Mouse (Mus musculus) midbrain, embryonic 14.5 days (tissue): ENCODE data around the gene Mef2d. TPM values are rescaled to one million over a fixed set of nuclear protein-coding genes. Genes with fewer than 3 reads are reported as not detected.

Experiments
- ATAC-seq: fragments of 200-750 bp; cut with Nextera tagmentation; 2 replicates; pipeline ENCODE4 v1.8.0; 2017; ENCODE audit warnings: moderate number of reproducible peaks, moderate library complexity; ENCODE audit not compliant: low FRiP score, low TSS enrichment
- DNase-seq: peaks from one replicate; pipeline ENCODE4 v3.0.0-alpha.2; 2015
- H3K27ac ChIP-seq: fragments of 300-500 bp; sonication (generic); replicated peaks from 2 replicates; pipeline ENCODE4 v1.5.1; 2014; ENCODE audit warnings: mild to moderate bottlenecking, low read depth, low read length, moderate library complexity
- H3K27me3 ChIP-seq: fragments of 300-500 bp; sonication (generic); 2 replicates; pipeline ENCODE4 v1.6.1; 2014; ENCODE audit warnings: low read length, control low read depth, mixed read lengths; ENCODE audit not compliant: control insufficient read depth, insufficient read depth
- H3K36me3 ChIP-seq: fragments of 300-500 bp; sonication (generic); 2 replicates; pipeline ENCODE4 v1.6.1; 2014; ENCODE audit warnings: low read length, control low read depth; ENCODE audit not compliant: control insufficient read depth, insufficient read depth
- H3K4me1 ChIP-seq: fragments of 300-500 bp; sonication (generic); 2 replicates; pipeline ENCODE4 v1.6.1; 2014; ENCODE audit warnings: mild to moderate bottlenecking, antibody characterized with exemption, low read length, control low read depth; ENCODE audit not compliant: control insufficient read depth, insufficient read depth
- H3K4me2 ChIP-seq: fragments of 300-500 bp; sonication (generic); 2 replicates; pipeline ENCODE4 v1.6.1; 2014; ENCODE audit warnings: mild to moderate bottlenecking, low read length, moderate library complexity
- H3K4me3 ChIP-seq: fragments of 300-500 bp; sonication (generic); replicated peaks from 2 replicates; pipeline ENCODE4 v1.5.1; 2014; ENCODE audit warnings: low read depth, low read length
- H3K9ac ChIP-seq: fragments of 300-500 bp; sonication (generic); replicated peaks from 2 replicates; pipeline ENCODE4 v1.6.1; 2014; ENCODE audit warnings: mild to moderate bottlenecking, low read length, moderate library complexity
- H3K9me3 ChIP-seq: fragments of 300-500 bp; sonication (generic); 2 replicates; pipeline ENCODE4 v1.6.1; 2016; ENCODE audit warnings: low read length, control low read depth, mixed read lengths; ENCODE audit not compliant: control insufficient read depth
- WGBS: fragments of 180-500 bp; shearing (Covaris S2); extraction: QIAGEN DNeasy Blood & Tissue Kit; methylation state at CpG from one replicate; pipeline ENCODE4 v1.1.7; 2014; 5-methylcytosine and 5-hydroxymethylcytosine counted together
- polyA plus RNA-seq: library from polyadenylated mRNA; unstranded; fragments of >200 nt; fragmentation: Nextera tagmentation; extraction: Ambion mirVana; gene quantifications from 2 replicates; pipeline ENCODE4 v1.2.1, GENCODE M21; 2014

Gene Mef2d
- polyA plus RNA-seq, 1 experiment from 2014 or later, result 23.7 TPM

DNA sequence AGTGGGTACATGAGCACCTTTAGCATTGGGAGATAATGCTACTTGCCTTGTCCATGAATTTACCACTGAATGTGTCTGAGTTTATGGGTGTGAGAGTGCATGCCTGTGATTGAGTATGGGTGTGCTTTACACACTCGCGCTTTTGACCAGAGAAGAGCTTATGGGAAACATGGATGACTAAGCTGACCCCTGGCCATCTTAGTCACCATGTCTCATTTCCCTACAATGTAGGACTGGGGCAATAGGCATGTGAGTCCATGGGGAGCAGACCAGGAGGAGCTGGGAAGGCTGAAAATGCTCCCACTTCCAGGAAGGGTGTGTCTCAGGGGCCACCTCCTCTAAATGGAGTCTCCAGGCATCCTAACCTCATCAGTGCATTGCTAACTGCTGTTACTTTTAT is 67.9 kb downstream of the Mef2d start:
- Histone ChIP-seq H3K9ac (peak overlapping the region; percentile 74), H3K36me3 (peaks cover 12% of the 10 kb centered on the region; the same call in 1 of the 2 replicates), H3K9me3 (no peaks in the 10 kb centered on the region), H3K27me3 (peaks cover 41% of the 10 kb centered on the region), H3K4me2 (peak overlapping the region; percentile 59), H3K4me3 (peak overlapping the region; percentile 55), H3K27ac (peak overlapping the region; percentile 88), H3K4me1 (peaks cover 33% of the 10 kb centered on the region)
- DNase-seq, result peak; percentile 12
- 15% methylated on average over 2 of the region's 2 CpGs for WGBS
- ATAC-seq, result no peak

DNA sequence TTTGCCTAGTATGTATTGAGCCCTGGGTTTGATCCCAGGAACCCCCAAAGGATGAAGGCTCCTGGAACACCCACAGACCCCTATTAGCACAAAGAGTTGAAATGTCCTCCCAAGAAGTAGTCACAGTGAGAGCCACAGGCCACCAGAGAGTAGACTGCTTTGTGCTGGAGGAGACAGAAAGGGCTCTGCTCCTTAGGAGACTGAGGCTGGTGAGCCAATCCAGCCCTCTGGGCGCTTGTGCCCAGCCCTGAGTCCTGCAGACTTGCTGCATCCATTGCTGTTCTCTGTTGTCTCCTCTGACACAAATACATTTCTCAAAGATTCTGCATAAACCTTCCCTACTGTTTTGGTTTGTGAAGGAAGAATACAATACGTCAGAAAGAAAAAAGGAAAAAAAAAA is 68.7 kb downstream of the Mef2d start:
- Histone ChIP-seq H3K27ac (peak overlapping the region; percentile 88), H3K9me3 (no peaks in the 10 kb centered on the region), H3K4me2 (peak overlapping the region; percentile 59), H3K27me3 (peaks cover 49% of the 10 kb centered on the region), H3K4me3 (peak overlapping the region; percentile 55), H3K9ac (peak overlapping the region; percentile 74), H3K36me3 (peaks cover 19% of the 10 kb centered on the region; the same call in 1 of the 2 replicates), H3K4me1 (peaks cover 35% of the 10 kb centered on the region)
- DNase-seq, result peak; percentile 3
- ATAC-seq, result no peak
- WGBS, result 15% methylated on average over 2 of the region's 2 CpGs

DNA sequence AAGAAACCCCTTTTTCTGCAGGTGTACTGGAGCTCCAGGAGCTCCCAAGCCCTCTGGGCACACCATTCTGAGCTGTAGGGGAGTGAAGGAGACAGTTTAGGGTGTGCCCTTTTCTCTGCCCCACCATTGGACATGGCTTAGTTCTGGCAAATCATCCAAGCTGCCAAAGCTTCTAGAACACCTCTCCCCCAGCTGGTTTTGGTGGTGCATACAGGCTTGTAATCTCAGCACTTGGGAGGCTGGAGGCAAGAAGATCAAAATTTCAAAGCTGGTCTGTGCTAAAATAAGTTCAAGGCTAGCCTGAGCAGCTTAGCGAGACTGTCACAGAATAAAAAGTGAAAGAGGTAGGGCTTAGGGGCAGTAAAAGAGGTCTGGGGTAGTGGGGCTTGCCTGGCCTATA is 70.2 kb downstream of the Mef2d start:
- H3K9ac ChIP-seq, result peak overlapping the region; percentile 74
- 15% methylated on average over 1 of the region's 1 CpGs for WGBS
- H3K4me3 ChIP-seq, result peak overlapping the region; percentile 55
- H3K9me3 ChIP-seq, result no peaks in the 10 kb centered on the region
- peaks cover 27% of the 10 kb centered on the region for H3K4me1 ChIP-seq
- peaks cover 21% of the 10 kb centered on the region; the same call in 1 of the 2 replicates for H3K36me3 ChIP-seq
- peak overlapping the region; percentile 88 for H3K27ac ChIP-seq
- peaks cover 57% of the 10 kb centered on the region for H3K27me3 ChIP-seq
- ATAC-seq (no peak), DNase-seq (no peak)
- peak overlapping the region; percentile 59 for H3K4me2 ChIP-seq

DNA sequence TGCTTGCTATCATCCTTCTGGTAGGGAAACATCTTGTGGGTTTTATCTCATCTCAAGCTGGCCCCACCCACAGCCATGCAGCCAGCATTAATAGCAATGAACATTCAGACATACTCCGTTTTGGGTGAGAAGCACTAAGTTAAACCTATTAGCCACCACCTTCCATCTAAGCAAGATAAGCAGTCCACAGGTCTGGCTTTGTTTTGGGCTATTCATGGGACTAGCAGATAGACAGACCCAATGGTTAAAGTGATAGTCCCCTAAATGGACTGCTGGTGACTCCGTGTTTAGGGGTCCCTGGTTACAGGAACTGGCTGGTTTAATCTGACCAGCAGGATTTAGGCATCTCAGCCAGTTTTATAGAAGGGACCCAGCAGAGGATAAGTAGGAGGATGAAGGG is 70.8 kb downstream of the Mef2d start:
- Histone ChIP-seq H3K27me3 (peaks cover 57% of the 10 kb centered on the region), H3K9ac (peak overlapping the region; percentile 82; the same call in 1 of the 2 replicates), H3K36me3 (peaks cover 21% of the 10 kb centered on the region; the same call in 1 of the 2 replicates), H3K4me1 (peaks cover 27% of the 10 kb centered on the region), H3K9me3 (no peaks in the 10 kb centered on the region), H3K27ac (peak overlapping the region; percentile 87), H3K4me2 (peak overlapping the region; percentile 59), H3K4me3 (peak overlapping the region; percentile 55)
- WGBS, result 10% methylated on average over 2 of the region's 2 CpGs
- DNase-seq, result no peak
- ATAC-seq, result no peak

DNA sequence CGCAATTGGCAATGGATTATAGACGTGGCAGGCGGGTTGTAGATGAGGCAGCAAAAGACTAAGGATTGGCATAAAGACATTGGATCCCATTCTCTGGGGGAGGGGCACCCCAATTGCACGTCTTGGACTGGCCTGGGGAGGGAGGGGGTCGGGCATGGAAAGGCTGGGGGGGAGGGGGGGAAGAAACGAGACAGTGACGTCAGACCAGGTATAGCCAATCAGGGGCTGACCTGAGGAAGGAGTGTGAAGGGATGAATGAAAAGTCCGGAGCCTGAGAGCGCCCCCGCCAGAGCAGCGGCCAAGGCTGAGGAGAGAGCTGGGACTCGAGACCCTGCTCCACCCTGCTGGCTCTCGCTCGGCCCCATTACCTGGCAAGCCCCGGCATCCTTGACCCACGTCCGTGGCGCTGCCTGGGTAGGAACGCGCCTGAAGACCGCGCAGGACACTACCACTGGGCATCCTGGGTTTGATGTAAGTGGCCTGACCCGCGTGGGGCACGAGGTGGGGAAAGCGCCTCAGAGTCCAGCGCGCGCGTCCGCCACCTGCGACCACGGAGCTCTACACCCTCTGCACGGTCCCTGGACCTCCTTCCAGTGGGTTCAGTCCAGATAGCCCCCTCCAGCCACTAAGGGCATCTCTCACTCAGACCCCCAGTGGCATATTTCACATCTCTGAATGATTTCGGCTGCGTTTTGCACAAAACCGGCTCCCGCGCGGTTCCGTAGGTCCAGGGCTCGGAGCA is 72.2 kb downstream of the Mef2d start:
- H3K36me3 ChIP-seq, result peaks cover 21% of the 10 kb centered on the region; the same call in 1 of the 2 replicates
- peak overlapping the region; percentile 55 for H3K4me3 ChIP-seq
- ATAC-seq, result peak; percentile 87
- peak overlapping the region; percentile 82 for H3K9ac ChIP-seq
- H3K27ac ChIP-seq, result peak overlapping the region; percentile 87
- peaks cover 29% of the 10 kb centered on the region for H3K4me1 ChIP-seq
- H3K4me2 ChIP-seq, result peak overlapping the region; percentile 59
- DNase-seq, result peak; percentile 90
- no peaks in the 10 kb centered on the region for H3K9me3 ChIP-seq
- peaks cover 54% of the 10 kb centered on the region for H3K27me3 ChIP-seq
- 2% methylated on average over 42 of the region's 42 CpGs for WGBS

DNA sequence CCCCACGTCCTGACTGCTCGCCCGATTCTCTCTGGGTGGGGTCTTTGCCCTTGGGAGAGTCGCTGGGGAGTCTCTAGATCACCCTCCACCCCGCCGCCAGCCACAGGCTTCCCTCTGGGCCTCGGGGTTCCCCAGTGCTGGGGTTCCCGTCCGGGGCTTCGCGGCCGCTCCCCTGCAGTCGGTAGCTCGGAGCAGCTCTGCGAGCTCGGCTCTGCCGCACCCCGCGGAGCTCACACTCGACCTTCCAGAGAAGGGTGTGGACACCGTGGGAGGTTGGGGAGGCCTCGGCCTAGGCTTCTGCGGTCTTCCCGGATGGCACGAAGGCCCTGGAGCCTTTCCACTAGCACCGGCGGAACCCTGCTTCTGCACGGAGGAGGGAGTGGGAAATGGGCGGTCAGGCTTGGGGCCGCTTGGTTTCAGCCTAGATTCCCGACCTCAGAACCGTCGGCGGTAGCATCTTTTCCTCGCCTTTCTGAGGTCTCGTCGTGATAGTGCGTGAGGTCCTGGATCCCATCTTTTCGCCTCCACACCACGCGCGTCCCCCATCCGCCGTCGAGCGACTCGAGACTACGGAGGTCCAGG is 72.9 kb downstream of the Mef2d start:
- WGBS, result 1% methylated on average over 48 of the region's 48 CpGs
- ATAC-seq (peak; percentile 9; the same call in 1 of the 2 replicates), DNase-seq (no peak)
- H3K4me3 ChIP-seq, result peak overlapping the region; percentile 55
- H3K4me1 ChIP-seq, result peaks cover 33% of the 10 kb centered on the region
- peak overlapping the region; percentile 87 for H3K27ac ChIP-seq
- H3K9ac ChIP-seq, result peak overlapping the region; percentile 82
- peaks cover 21% of the 10 kb centered on the region; the same call in 1 of the 2 replicates for H3K36me3 ChIP-seq
- H3K9me3 ChIP-seq, result no peaks in the 10 kb centered on the region
- peaks cover 57% of the 10 kb centered on the region for H3K27me3 ChIP-seq
- peak overlapping the region; percentile 59 for H3K4me2 ChIP-seq

DNA sequence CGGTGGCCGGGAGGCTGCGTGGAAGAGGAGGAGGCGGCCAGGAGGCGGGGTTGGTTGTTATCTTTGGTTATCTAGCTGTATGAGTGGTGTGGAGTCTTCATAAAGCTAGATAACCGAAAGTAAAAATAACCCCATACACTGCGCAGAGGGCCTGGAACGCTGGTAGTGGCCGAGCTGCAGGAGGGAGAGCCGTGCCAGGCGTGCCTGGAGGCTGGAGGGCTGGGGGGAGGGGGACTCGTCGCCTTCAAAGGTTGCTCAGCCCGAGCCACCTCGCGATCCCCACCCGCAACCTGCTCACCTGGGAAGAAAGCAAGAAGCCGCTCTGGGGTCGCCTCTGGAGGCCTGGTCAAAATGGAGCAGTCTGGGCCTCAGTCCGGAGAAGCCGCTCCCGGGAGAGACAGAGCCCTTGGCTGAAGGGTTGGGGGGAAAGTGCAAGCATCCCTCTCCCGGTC is 73.4 kb downstream of the Mef2d start:
- Histone ChIP-seq H3K27me3 (peaks cover 55% of the 10 kb centered on the region), H3K36me3 (peaks cover 20% of the 10 kb centered on the region), H3K9me3 (no peaks in the 10 kb centered on the region), H3K4me3 (peak overlapping the region; percentile 55), H3K9ac (peak overlapping the region; percentile 82), H3K4me1 (peaks cover 32% of the 10 kb centered on the region), H3K4me2 (peak overlapping the region; percentile 59), H3K27ac (peak overlapping the region; percentile 87)
- ATAC-seq (no peak), DNase-seq (no peak)
- 2% methylated on average over 23 of the region's 23 CpGs for WGBS

DNA sequence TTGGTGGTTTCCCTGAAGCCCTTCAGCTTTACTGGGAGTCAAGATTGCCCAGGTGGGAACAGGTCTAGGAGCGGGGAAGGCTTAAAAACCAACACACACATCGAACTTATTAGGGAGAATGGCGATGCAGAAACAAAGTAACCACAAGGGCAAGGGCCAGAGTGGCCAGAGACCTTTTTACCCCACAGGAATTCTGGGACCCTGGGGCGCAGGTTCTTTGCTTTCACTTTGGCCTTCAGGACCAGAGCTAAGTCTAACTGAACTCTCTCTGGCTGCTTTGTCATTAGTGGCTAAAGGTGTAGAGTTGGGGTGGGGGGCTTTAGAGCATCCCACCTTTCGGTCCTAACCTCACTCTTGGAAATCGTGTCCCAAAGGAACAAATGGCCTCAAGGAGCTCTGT is 73.9 kb downstream of the Mef2d start:
- no peak for DNase-seq
- peak overlapping the region; percentile 59 for H3K4me2 ChIP-seq
- H3K4me1 ChIP-seq, result peaks cover 34% of the 10 kb centered on the region
- H3K9ac ChIP-seq, result peak overlapping the region; percentile 82
- H3K9me3 ChIP-seq, result no peaks in the 10 kb centered on the region
- H3K4me3 ChIP-seq, result peak overlapping the region; percentile 55
- peaks cover 21% of the 10 kb centered on the region for H3K36me3 ChIP-seq
- WGBS, result 14% methylated on average over 6 of the region's 6 CpGs
- H3K27ac ChIP-seq, result peak overlapping the region; percentile 87
- H3K27me3 ChIP-seq, result peaks cover 51% of the 10 kb centered on the region
- no peak for ATAC-seq
